Mouse (Mus musculus) olfactory bulb, adult 2 months (tissue): Measurements from ENCODE around the gene Rogdi. TPM values are rescaled to one million over a fixed set of nuclear protein-coding genes. Genes with fewer than 3 reads are reported as not detected.

ENCODE experiments used
- H3K27ac ChIP-seq: fragments of 200-500 bp; 2 replicates; pipeline ENCODE4 v1.5.1; 2012; ENCODE audit warnings: low read depth, low read length; ENCODE audit not compliant: insufficient read depth
- H3K4me1 ChIP-seq: fragments of 200-500 bp; 2 replicates; pipeline ENCODE4 v1.6.1; 2012; ENCODE audit warnings: low read length; ENCODE audit not compliant: control insufficient read depth, insufficient read depth
- H3K4me3 ChIP-seq: fragments of 200-500 bp; 2 replicates; pipeline ENCODE4 v1.5.1; 2012; ENCODE audit warnings: mild to moderate bottlenecking, low read depth, low read length, moderate library complexity; ENCODE audit not compliant: insufficient read depth
- CTCF ChIP-seq: fragments of 200-500 bp; IDR thresholded peaks from 2 replicates; pipeline ENCODE4 v1.5.1; 2012; ENCODE audit warnings: low read depth, mild to moderate bottlenecking, low read length, moderate library complexity; ENCODE audit not compliant: insufficient read depth
- POLR2A ChIP-seq: fragments of 200-500 bp; IDR thresholded peaks from 2 replicates; pipeline ENCODE4 v1.6.1; 2012; ENCODE audit warnings: mild to moderate bottlenecking, low read depth, low read length, moderate library complexity; ENCODE audit not compliant: insufficient read depth
- WGBS: fragments of 180-500 bp; shearing (Covaris S2); methylation state at CpG from one replicate; pipeline ENCODE4 v1.1.7; 2018; 5-methylcytosine and 5-hydroxymethylcytosine counted together
- polyA plus RNA-seq: library from polyadenylated mRNA; stranded (reverse); fragments of >200 nt; gene quantifications from 2 replicates; pipeline ENCODE4 v1.2.4, GENCODE M21; 2012; ENCODE audit warnings: low replicate concordance; ENCODE audit not compliant: missing spikeins, insufficient read depth, insufficient read length

Rogdi gene
- polyA plus RNA-seq, 1 experiment: not detected

DNA sequence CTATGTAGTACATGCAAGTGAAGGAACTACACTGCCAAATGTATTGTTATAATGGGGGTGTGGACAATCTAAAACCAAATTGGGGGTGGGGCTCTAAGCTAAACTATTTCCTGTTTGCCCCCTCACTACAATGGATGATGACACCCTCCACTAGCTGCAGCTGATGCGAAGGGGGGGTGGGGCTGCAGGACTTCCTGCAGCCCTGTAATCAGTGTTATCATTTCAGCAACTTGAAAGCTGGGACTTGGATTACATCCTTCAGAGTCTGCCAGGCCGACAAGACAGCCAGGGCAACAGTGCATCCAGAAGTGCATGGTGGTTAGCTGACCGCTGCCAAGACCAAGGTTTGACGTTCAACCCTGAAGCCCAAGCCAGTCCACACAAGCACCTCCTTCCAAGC, 41.7 kb downstream of the Rogdi start:
- Histone ChIP-seq H3K27ac (no peak overlapping the region), H3K4me3 (no peak overlapping the region), H3K4me1 (peaks cover 3% of the 10 kb centered on the region; the same call in 1 of the 2 replicates)
- 79% methylated on average over 4 of the region's 4 CpGs for WGBS
- no peak for TF ChIP-seq CTCF
- TF ChIP-seq POLR2A: no peak

DNA sequence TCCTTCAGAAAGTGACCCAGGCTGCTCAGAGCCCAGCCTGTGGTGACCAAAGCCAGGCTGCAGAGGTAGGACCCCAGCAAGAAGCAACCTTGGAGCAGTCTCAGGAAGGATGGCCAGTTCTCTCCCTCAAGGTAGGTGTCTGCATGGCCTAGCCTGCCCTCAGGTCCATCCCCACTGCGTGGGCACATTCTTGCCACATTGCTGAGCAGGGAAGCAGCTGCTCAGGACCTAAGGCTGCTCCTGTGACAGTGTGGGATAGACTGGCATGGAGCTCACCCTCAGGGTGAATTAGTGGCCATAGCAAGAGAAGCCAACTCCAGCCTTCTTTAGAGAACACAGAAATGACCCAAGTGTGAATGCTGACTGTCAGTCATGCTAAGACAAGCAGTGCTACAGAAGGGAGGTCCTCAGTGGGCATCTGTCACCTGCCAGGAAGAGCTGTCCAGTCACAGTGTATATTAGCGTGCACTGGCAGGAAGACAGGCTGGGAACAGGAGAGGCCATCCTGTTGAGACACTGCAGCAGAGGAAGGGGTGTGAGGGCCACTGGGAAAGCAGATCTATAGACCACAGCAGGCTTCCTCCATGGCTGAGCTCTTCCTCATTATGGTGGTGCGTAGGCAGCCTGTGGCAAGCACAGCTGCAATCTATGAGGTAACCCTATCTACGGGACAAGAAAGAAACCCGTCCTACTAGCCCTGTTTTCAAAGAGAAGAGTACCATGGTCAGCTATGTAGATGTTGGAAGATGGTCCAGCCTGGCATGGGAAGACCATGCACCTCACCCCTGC, 44.1 kb downstream of the Rogdi start:
- peaks cover 6% of the 10 kb centered on the region for H3K4me1 ChIP-seq
- no peak for TF ChIP-seq CTCF
- TF ChIP-seq POLR2A: no peak
- no peak overlapping the region for H3K4me3 ChIP-seq
- 87% methylated on average over 5 of the region's 5 CpGs for WGBS
- H3K27ac ChIP-seq: no peak overlapping the region

DNA sequence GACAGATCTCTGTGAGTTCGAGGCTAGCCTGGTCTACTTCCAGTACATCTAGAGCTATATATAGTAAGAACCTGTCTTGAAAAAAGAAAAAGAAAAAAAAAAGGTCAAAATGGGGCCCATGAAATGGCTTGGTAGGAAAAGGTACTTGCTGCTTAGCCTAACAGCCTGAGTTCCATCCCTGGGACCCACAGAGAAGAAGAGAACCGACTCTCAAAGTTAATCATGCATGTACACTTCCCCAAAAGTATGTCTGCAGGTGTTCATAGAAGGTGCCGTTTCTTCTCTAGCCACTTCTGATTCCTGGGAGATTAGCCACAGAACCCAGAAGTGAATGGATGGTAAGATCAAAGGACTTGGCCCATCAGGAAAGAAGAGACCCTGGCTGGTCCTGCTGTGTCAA, 44.9 kb downstream of the Rogdi start:
- Histone ChIP-seq H3K4me1 (peaks cover 6% of the 10 kb centered on the region), H3K27ac (no peak overlapping the region), H3K4me3 (no peak overlapping the region)
- TF ChIP-seq CTCF (no peak), POLR2A (no peak)
- WGBS: 74% methylated on average over 3 of the region's 3 CpGs

DNA sequence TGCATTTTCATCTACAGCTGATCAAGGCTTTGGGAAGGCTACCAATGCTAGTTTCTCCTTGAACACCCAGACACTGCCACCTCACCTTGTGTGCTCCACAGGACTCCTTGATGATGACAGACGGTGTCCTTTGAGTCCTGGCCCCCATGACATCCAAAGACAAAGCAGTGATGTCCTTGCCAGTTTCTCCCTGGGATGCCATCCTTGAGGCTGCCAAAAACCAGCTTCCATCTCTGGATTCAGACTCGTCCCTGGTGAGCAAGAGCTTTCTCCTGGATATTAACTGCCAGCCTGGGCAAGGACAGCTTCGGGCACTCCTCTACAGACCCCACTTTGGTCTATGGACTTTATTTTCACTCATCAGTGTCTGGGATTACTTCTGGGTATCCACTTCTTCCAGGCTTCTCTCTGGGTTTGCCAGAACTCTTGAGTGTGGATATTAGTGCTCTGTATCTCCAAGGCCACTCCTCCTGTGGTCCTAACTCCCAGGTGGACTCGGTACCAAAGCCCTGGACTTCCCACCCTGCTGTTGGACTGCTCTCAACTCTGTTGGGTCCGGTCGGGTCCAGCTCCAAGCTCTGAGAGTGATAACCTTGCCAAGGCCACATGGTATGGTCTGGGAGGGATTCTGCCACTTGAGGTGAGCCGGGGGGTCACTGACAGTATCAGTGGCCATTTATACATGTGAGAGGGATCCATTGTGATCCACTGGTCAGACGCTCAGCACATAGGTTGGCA, 47.8 kb downstream of the Rogdi start:
- Histone ChIP-seq H3K4me1 (peaks cover 10% of the 10 kb centered on the region), H3K4me3 (no peak overlapping the region), H3K27ac (no peak overlapping the region)
- no peak for TF ChIP-seq CTCF
- 92% methylated on average over 8 of the region's 8 CpGs for WGBS

DNA sequence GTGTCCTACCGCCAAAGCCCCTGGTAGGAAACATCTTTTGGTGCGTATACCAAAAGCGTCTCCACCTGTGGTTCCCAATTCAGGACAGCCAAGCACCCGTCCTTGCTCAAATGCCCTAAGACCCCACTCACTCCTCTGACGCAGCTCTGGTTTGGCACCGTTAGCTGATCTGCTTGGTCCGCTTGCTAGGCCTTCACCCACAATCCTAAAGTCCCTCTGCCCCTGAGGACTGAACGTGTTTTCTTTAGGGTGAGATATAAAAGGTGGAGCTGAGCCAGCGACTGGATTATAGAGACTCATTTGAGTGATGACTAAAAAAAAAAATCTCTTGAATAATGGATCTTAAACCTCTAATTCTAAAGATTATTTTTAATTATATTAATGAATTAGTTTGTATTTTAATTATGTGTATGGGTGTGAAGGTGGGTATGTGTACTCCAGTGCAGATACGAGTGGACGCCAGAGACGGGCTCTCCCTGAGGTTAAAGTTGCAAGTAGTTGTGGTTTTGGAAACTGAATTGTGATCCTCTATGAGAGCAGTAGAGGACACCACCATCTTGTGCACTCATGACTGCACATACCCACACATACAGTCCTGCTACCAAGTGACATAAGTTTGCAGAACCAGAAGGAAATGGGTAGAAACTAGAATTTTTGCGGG, 48.5 kb downstream of the Rogdi start:
- peak overlapping the region; percentile 87 for H3K4me3 ChIP-seq
- WGBS: 16% methylated on average over 13 of the region's 13 CpGs

DNA sequence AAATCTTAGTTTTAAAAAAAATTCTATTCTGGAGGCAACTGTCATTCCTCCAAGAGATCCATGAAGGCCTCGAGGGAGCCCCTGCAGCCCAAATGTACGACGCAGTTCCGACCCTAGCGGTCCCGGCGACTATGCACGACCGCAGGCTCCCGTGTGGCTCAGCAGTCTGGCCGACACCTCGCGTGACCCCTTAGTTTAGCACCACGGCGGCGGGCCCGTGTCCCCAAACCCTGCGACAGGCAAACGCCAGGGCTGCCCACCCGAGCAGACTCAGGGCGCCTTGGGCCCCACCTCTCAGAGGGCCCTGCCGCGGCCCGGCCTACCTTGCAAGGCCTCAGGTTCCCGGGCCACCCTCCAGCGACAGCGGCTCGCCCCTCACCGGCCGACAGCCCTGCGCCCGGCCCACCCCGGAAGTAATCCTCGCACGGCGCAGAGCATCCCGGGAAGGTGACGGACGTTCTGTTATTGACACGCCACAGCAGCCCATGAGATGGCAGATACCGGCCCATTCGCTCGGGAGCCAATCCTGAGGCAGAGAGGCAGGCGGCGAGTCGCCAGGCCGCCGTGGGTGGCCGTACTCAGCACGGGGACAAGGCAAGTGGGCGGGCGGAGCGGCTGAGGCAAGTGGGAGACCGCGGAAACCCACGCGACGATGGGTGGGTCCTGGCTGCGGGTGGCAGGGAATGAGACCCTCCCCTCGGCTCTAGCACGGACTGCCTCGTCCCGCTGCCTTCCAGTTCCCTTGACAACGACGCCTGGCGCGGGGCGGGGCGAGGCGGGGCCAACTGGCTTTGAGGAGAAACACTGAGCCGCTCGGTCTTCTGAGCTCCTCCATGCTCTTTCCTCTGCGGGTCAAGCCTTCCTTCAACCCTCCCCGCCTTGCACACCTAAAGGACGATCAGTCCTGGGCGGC, 49.3 kb downstream of the Rogdi start, which contains the start of gene Anks3:
Gene Anks3, minus strand, starts transcription at position 409 of the 913 bp plus-strand sequence.
- H3K4me3 ChIP-seq: peak within 1 kb of the TSS; percentile 87
- peak within 1 kb of the TSS; percentile 74 for H3K27ac ChIP-seq
- under 1% methylated on average over 76 of the region's 76 CpGs for WGBS
- no peak for TF ChIP-seq CTCF
- TF ChIP-seq POLR2A: peak; percentile 47
- H3K4me1 ChIP-seq: peaks cover 10% of the 10 kb centered on the region

More for the DNA sequence above, 48.5 kb downstream of the Rogdi start:
- Histone ChIP-seq H3K4me1 (peaks cover 10% of the 10 kb centered on the region), H3K27ac (peak overlapping the region; percentile 74)
- TF ChIP-seq CTCF: no peak
- no peak for TF ChIP-seq POLR2A

DNA sequence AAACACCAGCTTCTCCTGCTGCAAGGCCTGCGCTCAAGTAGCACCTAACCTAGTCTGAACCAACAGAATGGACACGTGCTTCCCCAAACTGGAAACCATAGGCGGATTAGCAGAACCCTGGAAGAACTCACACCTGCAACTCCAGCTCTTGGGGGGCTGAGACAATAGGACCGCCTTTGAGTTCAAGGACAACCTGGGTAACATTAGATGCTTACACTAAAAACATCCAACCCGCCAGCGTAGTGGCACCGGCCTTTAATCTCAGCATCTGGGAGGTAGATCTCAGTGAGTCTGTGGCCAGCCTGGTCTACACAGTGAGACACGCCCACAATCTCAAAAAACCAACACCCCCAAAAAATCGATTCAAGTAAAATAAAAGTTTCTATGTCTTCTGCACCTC, 50.0 kb downstream of the Rogdi start:
- Histone ChIP-seq H3K4me3 (peak overlapping the region; percentile 87), H3K4me1 (peaks cover 10% of the 10 kb centered on the region), H3K27ac (no peak overlapping the region)
- TF ChIP-seq CTCF: no peak
- no peak for TF ChIP-seq POLR2A
- WGBS: 36% methylated on average over 9 of the region's 9 CpGs

DNA sequence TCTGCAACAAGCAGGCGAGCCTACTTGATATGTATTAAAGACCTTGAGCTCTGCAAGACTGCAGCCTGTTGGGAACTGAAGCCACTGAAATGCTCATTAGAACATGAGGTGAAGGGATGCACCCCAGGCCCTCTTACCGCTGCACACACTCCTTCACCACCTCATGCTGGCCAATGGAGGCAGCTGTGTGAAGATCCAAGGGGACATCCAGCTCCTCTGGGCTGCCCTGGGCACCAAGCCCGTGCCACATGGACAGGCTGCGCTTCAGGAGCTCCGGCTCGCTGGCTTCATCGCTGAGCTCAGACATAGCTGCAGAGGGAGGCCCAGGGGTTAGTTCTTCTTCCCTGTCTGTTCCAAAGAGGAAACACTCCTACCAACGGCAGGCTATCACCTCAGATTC, 53.1 kb downstream of the Rogdi start:
- TF ChIP-seq POLR2A (no peak), CTCF (no peak)
- 76% methylated on average over 8 of the region's 8 CpGs for WGBS
- H3K4me1 ChIP-seq: peaks cover 18% of the 10 kb centered on the region
- H3K27ac ChIP-seq: no peak overlapping the region
- H3K4me3 ChIP-seq: no peak overlapping the region

Other genes starting within 250 kb of the Rogdi start
- 128 TPM in 1 of 2 replicates, not detected in the other for gene Cdip1, start 223.3 kb downstream of the Rogdi start, polyA plus RNA-seq
- gene 4930562C15Rik, start 178.1 kb downstream of the Rogdi start, polyA plus RNA-seq: not detected in 2 replicates
- not detected in 2 replicates for gene Ubald1, start 133.2 kb downstream of the Rogdi start, polyA plus RNA-seq
- 248 TPM in 1 of 2 replicates, not detected in the other for gene Mgrn1, start 127.3 kb downstream of the Rogdi start, polyA plus RNA-seq
- gene Nudt16l1, start 74.8 kb downstream of the Rogdi start, polyA plus RNA-seq: not detected in 2 replicates
- not detected in 2 replicates for gene Anks3, start 49.3 kb downstream of the Rogdi start, polyA plus RNA-seq
- not detected in 2 replicates for gene Sept12, start 15.7 kb downstream of the Rogdi start, polyA plus RNA-seq
- gene Smim22, start 6.3 kb downstream of the Rogdi start, polyA plus RNA-seq: not detected in 2 replicates
- 92.9 and 140 TPM in 2 replicates for gene Glyr1, start 36.3 kb upstream of the Rogdi start, polyA plus RNA-seq
- gene Ubn1, start 36.5 kb upstream of the Rogdi start, polyA plus RNA-seq: 47.7 and 78.4 TPM in 2 replicates
- gene Ppl, start 118.9 kb upstream of the Rogdi start, polyA plus RNA-seq: not detected in 2 replicates
- gene Sec14l5, start 133.6 kb upstream of the Rogdi start, polyA plus RNA-seq: not detected in 2 replicates
- not detected in 2 replicates for gene Nagpa, start 190.5 kb upstream of the Rogdi start, polyA plus RNA-seq
- gene AU021092, start 208.7 kb upstream of the Rogdi start, polyA plus RNA-seq: not detected in 2 replicates
- not detected in 2 replicates for gene Alg1, start 220.1 kb upstream of the Rogdi start, polyA plus RNA-seq
- not detected in 2 replicates for gene Eef2kmt, start 242.4 kb upstream of the Rogdi start, polyA plus RNA-seq